1 mouse cellular context compared by ENCODE assay signal in the genomic region with DNA sequence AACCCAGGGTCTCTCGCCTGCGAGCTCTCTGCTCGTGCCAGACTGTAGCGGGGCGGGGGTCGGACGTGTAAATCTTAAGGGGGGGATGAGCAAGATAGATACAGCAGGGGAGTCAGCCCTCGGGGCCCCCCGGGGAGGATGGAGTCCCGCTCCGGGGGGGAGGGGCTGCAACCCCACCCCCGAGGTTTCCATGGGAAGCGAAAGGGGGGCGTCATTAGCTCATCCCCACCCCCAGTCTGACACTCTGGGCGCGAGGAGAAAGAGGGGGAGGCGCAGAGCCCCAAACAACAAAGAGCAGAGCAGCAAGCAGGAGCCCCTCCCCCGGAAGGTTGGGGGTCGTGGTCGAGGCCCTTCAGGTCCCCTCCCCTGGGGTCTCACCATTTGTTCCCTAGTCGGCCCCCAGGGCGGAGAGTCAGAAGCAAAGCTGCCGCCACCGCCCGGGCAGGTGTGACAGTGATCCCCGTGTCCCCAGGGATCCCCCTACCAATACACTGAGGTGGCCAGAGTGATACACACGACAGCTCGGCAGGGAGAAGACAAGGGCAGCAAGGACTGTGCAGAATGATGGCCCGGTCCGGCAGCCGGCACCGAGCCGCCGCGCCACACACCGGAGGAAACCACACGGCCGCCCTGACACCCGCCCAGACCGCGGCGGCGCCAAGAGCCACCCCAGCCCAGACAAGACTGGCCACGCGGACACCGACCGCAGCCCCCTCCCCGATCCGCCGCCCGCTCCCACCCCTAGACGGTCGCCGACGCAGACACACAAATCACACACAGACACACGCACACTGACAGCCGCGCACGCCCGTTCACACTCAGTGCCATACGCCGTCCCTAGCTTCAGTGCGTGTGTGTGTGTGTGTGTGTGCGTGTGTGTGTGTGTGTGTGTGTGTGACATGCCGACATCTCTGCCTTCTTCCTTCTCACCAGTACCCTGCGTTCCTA.
TF ChIP-seq lines count a peak whose summit lies in the region.

No protein-coding gene starts in this region.

TF ChIP-seq in C2C12, 6 proteins besides CTCF, POLR2A, EP300 and RAD21 (continued from another document):
- TF ChIP-seq MAX (IDR thresholded peaks at IDR 0.05) (no peak), CEBPB (IDR thresholded peaks at IDR 0.05; ENCODE audit: low read depth) (no peak), MYOD1 (IDR thresholded peaks at IDR 0.05; ENCODE audit: control insufficient read depth, insufficient read length, low read depth) (no peak), MYOG (IDR thresholded peaks at IDR 0.05; ENCODE audit: control insufficient read depth, extremely low read depth, insufficient read length) (no peak)
